In genomic region chr11:32009961-32010662, GRCm38 (mm10) we compare ENCODE assay signal across 10 mouse cellular contexts. TPM values are rescaled to one million over a fixed set of nuclear protein-coding genes. Genes with fewer than 3 reads are reported as not detected.
DNase-seq lines count a peak whose midpoint lies in the region; ATAC-seq lines count a peak whose summit lies in the region.
"Had no signal": no experiment of that assay in that cellular context is flagged by ENCODE, and none has a peak within 500 bp of the region (broad histone marks: within the 10 kb centered on the region; RNA-seq: fewer than 3 reads in every experiment).

No protein-coding gene starts in this region.

- H3K4me1 ChIP-seq in hindbrain, embryonic 12.5 days: peaks cover 45% of the 10 kb centered on the region
- H3K4me1 ChIP-seq in midbrain, embryonic 14.5 days (ENCODE audit: control insufficient read depth, insufficient read depth, low read length): peaks cover 48% of the 10 kb centered on the region

- H3K9ac ChIP-seq in hindbrain, embryonic 12.5 days: peak overlapping the region; percentile 39
- H3K9ac ChIP-seq in midbrain, embryonic 14.5 days (replicated peaks; ENCODE audit: low read length): peak overlapping the region; percentile 38; the same call in 1 of the 2 replicates
- H3K9ac ChIP-seq: embryonic facial prominence, embryonic 15.5 days had no signal

- peak; percentile 76 for ATAC-seq in hindbrain, embryonic 12.5 days (ENCODE audit: low FRiP score)
- ATAC-seq in midbrain, embryonic 14.5 days (ENCODE audit: low FRiP score, low TSS enrichment): peak; percentile 78

- peak overlapping the region; percentile 31 for H3K4me2 ChIP-seq in hindbrain, embryonic 12.5 days (replicated peaks)
- H3K4me2 ChIP-seq in midbrain, embryonic 14.5 days (ENCODE audit: low read length): peak overlapping the region; percentile 30
- H3K4me2 ChIP-seq: embryonic facial prominence, embryonic 15.5 days had no signal

- peak overlapping the region; percentile 80 for H3K27ac ChIP-seq in hindbrain, embryonic 12.5 days
- peak overlapping the region; percentile 80 for H3K27ac ChIP-seq in midbrain, embryonic 14.5 days (replicated peaks; ENCODE audit: low read depth, low read length)
- H3K27ac ChIP-seq: embryonic facial prominence, embryonic 15.5 days had no signal

- peaks cover 37% of the 10 kb centered on the region for H3K36me3 ChIP-seq in hindbrain, embryonic 12.5 days
- peaks cover 54% of the 10 kb centered on the region for H3K36me3 ChIP-seq in midbrain, embryonic 14.5 days (ENCODE audit: control insufficient read depth, insufficient read depth, low read length)
- H3K36me3 ChIP-seq: embryonic facial prominence, embryonic 15.5 days had no signal

- 10% methylated on average over 13 of the region's 13 CpGs for WGBS in hindbrain, embryonic 12.5 days
- 3% methylated on average over 13 of the region's 13 CpGs for whole genome bisulfite sequencing in midbrain, embryonic 14.5 days

- H3K27me3 ChIP-seq in hindbrain, embryonic 12.5 days: no peaks in the 10 kb centered on the region
- no peaks in the 10 kb centered on the region for H3K27me3 ChIP-seq in midbrain, embryonic 14.5 days (ENCODE audit: control insufficient read depth, insufficient read depth, low read length)
- H3K27me3 ChIP-seq: embryonic facial prominence, embryonic 15.5 days had no signal

- peak; percentile 7 for DNase-seq in adrenal gland, postnatal 25 days
- DNase-seq in adrenal gland, postnatal 14 days: no peak
- peak; percentile 84 for DNase-seq in thymus, postnatal 4 days
- no peak for DNase-seq in thymus, postnatal 14 days
- peak; percentile 74 for DNase-seq in midbrain, embryonic 14.5 days
- no peak for DNase-seq in natural killer cell, adult 2 months (ENCODE audit: low spot score in 2 of 2)
- DNase-seq in urinary bladder, adult 2 months (ENCODE audit: low spot score): no peak

- no peak overlapping the region for H3K4me3 ChIP-seq in hindbrain, embryonic 12.5 days
- no peak overlapping the region for H3K4me3 ChIP-seq in midbrain, embryonic 14.5 days (replicated peaks; ENCODE audit: low read depth, low read length)
- H3K4me3 ChIP-seq: embryonic facial prominence, embryonic 15.5 days had no signal

- H3K9me3 ChIP-seq in hindbrain, embryonic 12.5 days (replicated peaks): peaks cover 16% of the 10 kb centered on the region
- peaks cover 8% of the 10 kb centered on the region; the same call in 1 of the 2 replicates for H3K9me3 ChIP-seq in midbrain, embryonic 14.5 days (ENCODE audit: control insufficient read depth, low read length)
- H3K9me3 ChIP-seq: embryonic facial prominence, embryonic 15.5 days had no signal

RNA-seq across cellular contexts. Expression of gene Nsg2, which starts 9.8 kb away (rescaled TPM):
- 23.6 and 33.9 TPM in 2 replicates for total RNA-seq in adrenal gland, postnatal 25 days (2021)
- total RNA-seq in adrenal gland, postnatal 14 days (2021): 29.7 and 36.8 TPM in 2 replicates
- polyA plus RNA-seq in hindbrain, embryonic 12.5 days (2016; fragmentation: Nextera tagmentation; extraction: Ambion mirVana): 190 and 217 TPM in 2 replicates
- 209 and 548 TPM in 2 replicates for polyA plus RNA-seq in midbrain, embryonic 14.5 days (2014; fragmentation: Nextera tagmentation; extraction: Ambion mirVana)
- 2.7 TPM in 2 replicates for polyA plus RNA-seq in urinary bladder, adult 2 months (2012; rRNA removed)

RNA-seq across cellular contexts. Expression of gene 4930524B15Rik, which starts 44.7 kb away (rescaled TPM):
- total RNA-seq in adrenal gland, postnatal 25 days (2021): not detected in 2 replicates
- not detected in 2 replicates for total RNA-seq in adrenal gland, postnatal 14 days (2021)
- polyA plus RNA-seq in hindbrain, embryonic 12.5 days (2016; fragmentation: Nextera tagmentation; extraction: Ambion mirVana): 0.40 and 0.58 TPM in 2 replicates
- polyA plus RNA-seq in midbrain, embryonic 14.5 days (2014; fragmentation: Nextera tagmentation; extraction: Ambion mirVana): 0.22 and 0.28 TPM in 2 replicates
- polyA plus RNA-seq in urinary bladder, adult 2 months (2012; rRNA removed): 0.04 TPM in 1 of 2 replicates, not detected in the other
- total RNA-seq: left cerebral cortex, postnatal 25 days had no signal
- polyA plus RNA-seq: embryonic facial prominence, embryonic 15.5 days had no signal

Comparison
In these comparisons a context has a peak if more than half of its experiments do, and no peak if none do; other contexts are left out.
1. DNase-seq: peak in adrenal gland, postnatal 25 days (single experiment), thymus, postnatal 4 days (single experiment) and midbrain, embryonic 14.5 days (single experiment); none in adrenal gland, postnatal 14 days (single experiment), thymus, postnatal 14 days (single experiment), natural killer cell, adult 2 months (0 of 2) and urinary bladder, adult 2 months (single experiment).
2. RNA of gene Nsg2, which starts 9.8 kb away (polyA plus RNA-seq): 209 to 548 TPM in midbrain, embryonic 14.5 days and 190 to 217 TPM in hindbrain, embryonic 12.5 days; 2.7 TPM in urinary bladder, adult 2 months; every median in the first group is over 10 times any median in the second.